Mouse (Mus musculus): ENCODE results near the gene Stom. TPM values are rescaled to one million over a fixed set of nuclear protein-coding genes. Genes with fewer than 3 reads are reported as not detected.

The Stom gene
- 25.3 and 56.7 TPM in 2 replicates for polyA plus RNA-seq (2012; ENCODE audit: low replicate concordance)

DNA sequence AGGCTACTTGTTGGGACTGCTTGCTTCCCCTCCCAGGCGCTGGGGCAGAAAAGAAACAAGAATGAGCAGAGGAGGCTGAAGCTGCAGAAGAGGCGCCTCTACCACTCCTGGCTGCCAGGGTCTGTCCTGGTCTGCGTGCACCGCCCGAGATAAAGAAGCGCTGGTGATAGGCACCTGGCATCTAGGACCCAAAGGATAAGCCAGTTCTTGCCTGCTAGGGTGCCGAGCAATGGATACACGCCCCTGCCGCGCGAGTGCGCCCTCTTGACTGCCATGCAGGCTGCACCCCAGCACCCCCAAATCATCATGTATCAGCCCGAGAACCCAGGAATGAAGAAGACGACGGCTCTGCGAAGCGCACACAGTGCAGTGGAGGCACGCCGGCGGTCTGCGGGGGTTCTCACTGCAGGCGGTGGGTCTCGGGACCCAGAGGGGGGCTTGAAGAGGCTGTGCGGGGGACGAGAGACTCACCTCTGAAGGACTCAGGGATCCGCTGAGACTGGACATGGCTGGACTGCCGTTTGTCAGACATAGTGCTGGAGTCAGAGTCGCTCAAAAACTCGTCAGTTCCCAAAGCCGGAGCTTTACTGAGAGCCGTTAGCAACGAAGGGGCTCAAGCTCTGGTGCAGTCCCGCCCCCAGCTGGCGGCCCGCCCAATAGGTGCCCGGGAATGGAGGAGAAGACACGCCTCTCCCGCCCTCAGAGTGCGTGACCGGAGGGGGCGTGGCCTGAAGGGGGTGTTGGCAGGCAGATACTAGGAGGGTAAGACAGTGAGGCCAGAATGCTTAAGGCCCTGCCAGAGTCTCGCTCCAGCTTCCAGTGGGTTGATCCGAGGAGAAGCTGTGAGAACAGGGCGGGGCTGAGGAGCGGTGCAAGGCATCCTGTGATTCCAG is at the start of gene Stom:
Gene Stom (minus strand): TSS at position 589 of the 893 bp plus-strand sequence.

DNA sequence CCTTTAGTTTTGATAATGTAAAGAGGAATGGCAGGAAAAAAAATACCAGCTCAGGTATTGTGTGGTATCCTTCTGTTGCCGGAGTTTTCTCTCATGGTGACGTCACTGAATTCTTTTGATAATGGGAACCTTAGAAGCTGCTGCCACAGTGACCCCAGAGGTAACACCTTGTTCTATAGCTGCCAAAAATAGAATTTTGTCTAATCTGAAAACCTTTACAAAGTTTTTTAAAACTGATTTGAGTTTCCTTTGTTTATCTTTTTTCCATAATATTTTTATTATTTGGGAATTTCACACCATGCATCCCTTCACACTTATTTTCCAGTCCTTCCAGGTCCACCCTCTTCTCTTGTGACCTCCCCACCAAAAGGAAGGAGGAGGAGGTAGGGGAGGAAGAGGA is 30.9 kb upstream of the Stom start, which contains the start of gene 4930568D16Rik:
Gene 4930568D16Rik (minus strand): TSS at position 101 of the 400 bp plus-strand sequence.

Other genes with a start within 250 kb of the Stom start
- 0.39 TPM in 1 of 2 replicates, not detected in the other for gene AI182371, start 235.4 kb downstream of the Stom start, polyA plus RNA-seq (2012; ENCODE audit: low replicate concordance)
- gene Cntrl, start 227.5 kb downstream of the Stom start, polyA plus RNA-seq (2012; ENCODE audit: low replicate concordance), result 22.8 and 29.2 TPM in 2 replicates
- 890 and 3,350 TPM in 2 replicates for gene Rab14, start 135.9 kb downstream of the Stom start, polyA plus RNA-seq (2012; ENCODE audit: low replicate concordance)
- 58.4 and 85.3 TPM in 2 replicates for gene Gsn, start 80.6 kb downstream of the Stom start, polyA plus RNA-seq (2012; ENCODE audit: low replicate concordance)
- not detected in 2 replicates for gene 4930568D16Rik, start 30.8 kb upstream of the Stom start, polyA plus RNA-seq (2012; ENCODE audit: low replicate concordance)
- gene 4930402F06Rik, start 60.2 kb upstream of the Stom start, polyA plus RNA-seq (2012; ENCODE audit: low replicate concordance), result not detected in 2 replicates
- gene Ggta1, start 126.3 kb upstream of the Stom start, polyA plus RNA-seq (2012; ENCODE audit: low replicate concordance), result 20.3 and 31.2 TPM in 2 replicates
- gene Dab2ip, start 221.3 kb upstream of the Stom start, polyA plus RNA-seq (2012; ENCODE audit: low replicate concordance), result 21.2 and 57.5 TPM in 2 replicates